Mouse (Mus musculus) small intestine, adult 2 months (tissue): ENCODE results near the gene Med6.

Experiments used
- CTCF ChIP-seq: fragments of 200-500 bp; IDR thresholded peaks from 2 replicates; pipeline ENCODE4 v1.5.1; 2012; ENCODE audit warnings: low read depth, mild to moderate bottlenecking, control low read depth, inconsistent platforms, low read length, moderate library complexity, mixed read lengths; ENCODE audit not compliant: insufficient replicate concordance, insufficient read length; ENCODE audit errors: extremely low read depth
- POLR2A ChIP-seq: fragments of 200-500 bp; IDR thresholded peaks from 2 replicates; pipeline ENCODE4 v1.6.1; 2012; ENCODE audit warnings: low read depth, mild to moderate bottlenecking, control low read depth, inconsistent platforms, low read length, moderate library complexity

DNA sequence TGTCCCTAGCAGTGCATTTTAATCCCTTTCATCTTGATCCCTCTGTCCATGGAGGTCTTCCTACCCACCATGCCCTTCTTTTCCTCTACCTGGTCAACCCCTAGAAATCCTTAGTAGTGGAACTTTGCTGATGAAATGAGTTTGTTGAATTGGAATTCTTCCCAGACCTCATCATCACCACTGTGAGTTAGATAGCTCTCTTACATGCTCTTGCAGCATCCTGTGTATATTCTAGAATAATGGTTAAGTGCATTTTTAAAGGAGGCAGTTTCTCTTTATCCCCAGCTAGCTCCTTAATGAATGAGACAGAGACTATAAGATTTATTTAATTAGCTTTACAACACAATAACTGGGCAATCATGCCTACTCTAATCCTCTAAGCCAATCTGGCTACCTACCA lies 14.6 kb upstream of the Med6 start:
- no peak for TF ChIP-seq CTCF
- no peak for TF ChIP-seq POLR2A
